Mouse (Mus musculus) ovary, adult 2 months (tissue): ENCODE data around the gene Foxi1. TPM values are rescaled to one million over a fixed set of nuclear protein-coding genes. Genes with fewer than 3 reads are reported as not detected.

Experiments used
- polyA plus RNA-seq: library from polyadenylated mRNA; depleted of rRNA; stranded (reverse); fragments of >200 nt; gene quantifications from 2 replicates; pipeline ENCODE4 v1.2.3, GENCODE M21; 2012; rRNA removed

Foxi1 gene
- not detected in 2 replicates for polyA plus RNA-seq

DNA sequence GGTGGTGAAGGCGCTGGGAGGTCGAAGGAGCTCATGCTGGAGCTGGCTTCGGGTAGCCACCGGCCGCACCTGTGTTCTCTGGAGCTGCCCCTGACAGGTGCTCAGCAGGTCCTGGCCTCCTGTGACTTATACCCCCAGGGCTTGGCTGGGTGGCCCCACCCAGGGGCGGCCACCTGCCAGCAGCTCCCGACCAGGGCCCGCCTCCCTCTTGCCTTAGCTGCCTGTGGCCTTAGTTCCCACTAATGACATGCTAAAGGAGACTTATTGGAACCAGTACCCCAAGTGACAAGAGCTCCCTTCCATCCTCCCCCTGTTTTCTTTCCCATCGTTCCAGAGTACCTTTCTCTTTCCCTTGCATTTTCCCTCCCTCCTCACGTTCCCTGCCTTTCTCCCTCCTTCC is at the start of gene Foxi1:
Gene Foxi1, minus strand, starts transcription at position 101 of the 400 bp plus-strand sequence.

Other genes starting within 250 kb of the Foxi1 start
- 7.4 and 8.3 TPM in 2 replicates for gene Kcnmb1, start 245.1 kb downstream of the Foxi1 start, polyA plus RNA-seq
- gene Kcnip1, start 214.9 kb downstream of the Foxi1 start, polyA plus RNA-seq = 0.59 and 0.71 TPM in 2 replicates
- 1.6 and 1.9 TPM in 2 replicates for gene Lcp2, start 161.2 kb downstream of the Foxi1 start, polyA plus RNA-seq
- not detected in 2 replicates for gene 4930469K13Rik, start 109.5 kb downstream of the Foxi1 start, polyA plus RNA-seq
- gene Fam196b, start 106.7 kb upstream of the Foxi1 start, polyA plus RNA-seq = 0.38 and 0.68 TPM in 2 replicates